Mouse (Mus musculus): ENCODE results near the gene Mon2.
"Not testable (repeated sequence)": the region's sequence is repeated elsewhere in the genome, so short reads cannot be mapped to it uniquely, and the experiment has no call there.

Mon2 gene

DNA sequence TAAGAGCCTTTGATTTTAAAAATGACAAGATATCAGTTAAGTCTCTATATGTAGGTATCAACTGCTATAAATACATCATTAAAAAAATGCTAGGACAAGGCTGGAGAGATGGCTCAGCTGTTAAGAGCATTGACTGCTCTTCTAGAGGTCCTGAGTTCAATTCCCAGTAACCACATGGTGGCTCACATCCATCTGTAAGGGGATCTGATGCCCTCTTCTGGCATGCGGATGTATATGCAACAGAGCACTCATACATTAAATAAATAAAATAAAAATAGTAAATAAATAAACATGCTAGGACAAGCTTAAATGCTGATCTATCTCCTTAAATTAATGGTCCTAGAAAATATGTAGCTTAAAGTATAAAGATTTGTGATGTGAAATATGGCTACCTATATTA is 19.2 kb downstream of the Mon2 start:
- DNase-seq (ENCODE audit: low spot score), result no peak

DNA sequence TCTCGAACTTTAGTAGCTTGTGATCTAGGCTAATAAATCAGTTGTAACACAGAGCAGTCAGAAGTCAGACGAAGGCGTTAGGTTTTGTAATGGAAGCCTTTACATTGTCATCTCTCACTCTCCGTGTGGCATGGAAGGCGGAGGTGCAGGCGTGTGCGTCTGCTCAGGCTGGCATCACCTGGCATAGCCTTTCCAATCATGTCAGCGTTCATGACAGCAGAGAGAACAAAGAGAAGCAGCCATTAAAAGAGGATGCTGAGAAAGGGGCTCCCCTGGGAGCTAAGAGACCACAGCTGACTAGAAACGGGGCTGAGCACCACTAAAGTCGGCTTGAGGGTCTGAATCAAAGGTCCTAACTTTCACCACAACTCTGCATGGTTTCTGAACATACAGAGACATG is 19.8 kb downstream of the Mon2 start:
- DNase-seq (ENCODE audit: low spot score), result no peak

DNA sequence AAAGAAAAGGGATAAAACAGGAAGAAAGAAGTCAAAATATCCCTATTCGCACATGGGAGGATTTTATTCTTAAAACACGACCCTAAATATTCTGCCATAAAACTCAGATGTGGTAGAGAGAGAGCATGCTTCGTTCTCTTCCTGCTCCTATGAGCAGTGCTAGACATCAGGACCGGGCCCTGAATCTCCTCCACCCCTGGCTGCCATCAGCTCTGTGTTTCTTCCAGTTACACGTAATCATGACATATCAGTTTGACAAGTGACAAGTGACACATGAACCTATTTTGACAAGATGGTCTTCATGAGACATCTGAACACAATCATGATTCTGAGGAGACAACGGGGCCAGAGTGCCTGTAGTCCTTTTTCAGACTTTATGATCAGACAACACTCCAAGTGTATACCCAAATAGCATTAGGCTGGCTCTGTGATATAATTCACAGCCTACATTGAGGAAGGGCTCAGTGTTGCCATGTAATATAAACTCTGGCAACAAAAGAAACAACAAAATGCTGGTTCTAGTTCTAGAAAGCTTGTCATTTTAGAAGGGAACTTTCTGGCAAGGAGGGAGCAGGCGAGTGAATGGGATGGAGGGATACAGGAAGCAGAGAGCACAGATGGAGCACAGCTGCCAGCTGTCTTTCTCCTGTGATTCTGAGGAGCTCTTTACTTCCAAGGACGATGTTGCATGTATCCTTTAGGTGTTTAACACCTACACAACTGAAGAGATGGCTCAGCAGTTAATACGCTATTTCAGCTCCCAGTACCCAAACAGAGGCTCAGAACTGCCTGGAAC is 20.9 kb downstream of the Mon2 start:
- no peak for DNase-seq (ENCODE audit: low spot score)

DNA sequence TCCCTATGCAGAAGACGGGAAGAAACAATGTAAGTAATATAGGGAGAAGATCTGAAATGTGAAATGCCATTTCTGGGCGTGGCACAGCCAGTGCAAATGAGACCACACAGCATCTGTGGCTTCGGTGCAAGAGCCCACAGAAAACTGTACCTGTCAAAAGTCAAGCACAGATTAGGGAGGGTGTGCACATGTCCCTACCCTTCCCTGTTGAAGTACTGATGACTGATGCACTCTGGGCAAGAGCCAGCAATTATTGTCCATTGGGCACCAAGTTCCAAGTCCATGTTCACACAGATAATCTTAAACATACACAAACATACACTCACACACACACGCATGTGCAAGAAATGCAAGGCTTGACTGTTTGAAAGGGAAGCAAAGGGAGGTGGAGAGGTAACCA is 22.7 kb downstream of the Mon2 start:
- DNase-seq (ENCODE audit: low spot score), result no peak

DNA sequence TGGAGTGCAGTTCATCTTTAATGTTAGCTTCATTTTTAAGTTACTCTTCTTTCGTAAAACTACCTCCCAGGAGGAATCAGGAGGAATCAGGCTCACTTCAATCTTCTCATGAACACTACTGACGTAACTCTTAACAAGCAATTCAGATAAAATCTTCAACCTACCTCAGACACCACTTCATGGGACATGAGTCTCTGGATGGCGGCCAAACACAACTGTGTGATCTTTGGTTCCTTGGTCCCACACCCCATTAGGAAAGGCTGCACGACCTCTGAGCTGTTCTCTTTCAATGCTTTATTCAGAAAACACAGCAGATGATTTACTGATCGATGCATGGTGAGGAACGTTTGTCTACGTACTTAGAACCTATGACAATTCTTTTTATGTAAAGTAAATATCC is 24.3 kb downstream of the Mon2 start:
- DNase-seq (ENCODE audit: low spot score), result no peak

DNA sequence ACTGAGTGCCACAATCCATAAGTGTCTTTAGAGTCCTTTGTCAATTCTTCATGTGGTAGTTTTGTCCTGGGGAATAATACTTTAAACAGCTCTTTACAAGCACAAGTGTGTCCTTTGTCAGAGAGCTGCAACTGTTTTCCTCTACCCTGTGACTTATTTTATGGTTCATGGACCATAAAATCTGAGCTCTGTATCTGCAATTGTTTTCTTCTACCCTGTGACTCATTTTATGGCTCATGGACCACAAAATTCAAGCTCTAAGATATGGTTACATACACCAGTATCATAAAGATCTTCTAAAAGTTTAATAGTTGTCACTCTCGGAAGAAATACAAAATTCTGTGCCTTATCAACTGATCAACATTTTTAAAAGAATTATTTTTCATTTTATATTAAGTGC is 27.6 kb downstream of the Mon2 start:
- no peak for DNase-seq (ENCODE audit: low spot score)

DNA sequence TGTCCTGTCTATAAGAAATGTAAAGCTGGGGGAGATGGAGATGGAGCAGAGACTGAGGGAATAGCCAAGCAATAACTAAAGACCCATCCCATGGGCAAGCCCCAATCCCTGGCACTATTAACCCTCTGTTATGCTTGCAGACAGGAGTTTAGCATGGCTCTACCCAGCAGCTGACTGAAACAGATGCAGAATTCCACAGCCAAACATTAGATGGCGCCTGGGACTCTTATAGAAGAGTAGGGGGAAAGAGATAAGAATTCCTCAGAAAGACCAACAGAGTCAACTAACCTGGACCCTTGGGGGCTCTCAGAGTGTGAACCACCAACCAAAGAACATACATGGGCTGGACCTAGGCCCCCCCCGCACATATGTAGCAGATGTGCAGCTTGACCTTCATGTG is 36.4 kb downstream of the Mon2 start:
- no peak for DNase-seq (ENCODE audit: low spot score)

DNA sequence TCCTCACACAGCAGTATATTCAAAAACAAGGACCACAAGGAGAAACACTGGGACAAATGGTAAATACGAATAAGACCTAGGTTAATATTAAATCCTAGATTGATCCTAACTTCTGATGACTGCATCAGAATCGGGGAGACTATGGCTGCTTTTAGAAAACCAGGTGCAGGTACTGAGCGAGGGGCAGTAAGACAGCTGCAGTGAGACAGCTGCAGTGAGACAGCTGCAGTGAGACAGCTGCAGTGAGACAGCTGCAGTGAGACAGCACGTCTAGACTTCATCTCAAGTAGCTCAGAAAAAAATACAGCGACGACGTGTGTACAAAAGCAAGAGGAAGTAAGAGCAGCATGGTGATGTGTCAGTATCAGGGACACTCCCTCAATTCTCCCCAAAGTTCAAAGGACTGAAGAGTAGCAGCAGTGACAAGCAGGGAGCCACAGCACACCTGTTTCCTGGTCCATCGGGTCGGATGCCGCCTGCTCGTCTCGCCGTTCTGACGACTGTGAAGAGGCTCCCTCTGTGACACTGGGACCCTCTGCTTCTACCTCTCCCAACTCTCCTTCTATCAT is 44.1 kb downstream of the Mon2 start:
- DNase-seq (ENCODE audit: low spot score), result no peak

DNA sequence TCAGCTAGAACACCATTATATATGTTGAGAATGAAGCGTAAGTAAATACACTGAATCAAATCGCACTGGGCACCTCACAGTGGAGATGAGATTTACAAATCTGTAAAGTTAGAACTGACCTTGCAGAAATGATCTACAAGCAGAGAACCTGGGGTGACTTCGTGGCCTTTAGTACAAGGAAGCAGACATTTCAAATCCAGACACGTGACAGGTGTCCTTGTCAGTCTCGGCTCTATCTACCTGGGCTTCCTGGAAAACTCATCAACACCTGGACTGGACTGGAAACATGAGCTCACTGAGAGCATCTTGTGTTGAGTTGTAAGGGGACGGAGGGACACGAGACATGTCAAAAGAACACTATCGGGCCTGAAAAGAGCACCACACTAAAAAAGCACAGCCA is 44.9 kb downstream of the Mon2 start:
- DNase-seq (ENCODE audit: low spot score), result no peak

DNA sequence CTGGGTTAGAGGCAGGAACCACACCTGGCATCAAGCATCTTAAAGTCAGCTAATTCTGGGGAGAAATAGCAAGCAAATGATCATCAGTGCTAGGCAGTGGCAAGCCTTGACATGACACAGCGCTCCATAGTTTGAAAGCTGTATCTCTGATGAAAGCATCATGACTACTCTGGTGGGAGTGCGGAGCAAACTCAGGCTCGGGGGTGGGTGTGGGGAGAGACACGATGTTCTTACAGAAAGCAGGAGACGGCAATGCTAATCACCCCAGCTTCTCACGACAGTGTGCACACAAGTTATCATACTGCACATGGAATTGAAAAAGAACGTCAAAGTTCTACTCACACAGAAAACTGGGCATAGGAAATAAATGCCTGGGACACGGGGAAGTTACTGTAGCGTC is 45.7 kb downstream of the Mon2 start:
- no peak for DNase-seq (ENCODE audit: low spot score)

DNA sequence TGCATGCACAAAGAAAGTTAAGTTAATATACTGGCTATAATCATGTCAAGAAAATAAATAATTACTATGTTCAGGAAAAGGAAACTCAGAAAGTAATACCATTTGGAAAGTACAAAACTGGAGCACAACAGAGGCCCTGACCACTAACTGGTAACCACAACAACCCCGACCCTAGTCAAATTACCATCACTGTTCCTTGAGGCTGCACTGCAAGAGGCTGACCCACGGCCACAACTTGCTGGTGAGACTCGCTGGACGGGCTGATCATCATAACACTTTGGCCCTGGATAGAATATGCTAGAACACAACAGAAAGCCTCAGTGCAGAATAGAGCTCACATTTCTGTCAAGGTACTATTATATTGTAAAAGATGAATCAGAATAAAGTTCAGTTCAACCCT is 47.4 kb downstream of the Mon2 start:
- no peak for DNase-seq (ENCODE audit: low spot score)

DNA sequence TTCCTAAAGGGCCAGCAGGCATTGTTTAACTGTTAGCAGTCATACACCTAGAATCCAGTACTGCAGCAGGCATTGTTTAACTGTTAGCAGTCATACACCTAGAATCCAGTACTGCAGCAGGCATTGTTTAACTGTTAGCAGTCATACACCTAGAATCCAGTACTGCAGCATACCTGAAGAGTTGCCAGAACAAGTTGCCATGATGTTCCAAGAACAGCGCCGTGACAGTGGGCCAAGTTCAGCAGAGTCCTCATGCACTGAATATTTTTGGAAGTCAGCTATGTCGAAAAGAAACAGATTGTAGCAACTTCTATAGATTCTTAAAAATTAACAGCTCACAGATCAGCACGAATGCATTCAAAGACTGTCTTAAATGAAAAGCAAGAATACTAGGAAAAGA is 49.6 kb downstream of the Mon2 start:
- DNase-seq (ENCODE audit: low spot score), result not testable (repeated sequence)

DNA sequence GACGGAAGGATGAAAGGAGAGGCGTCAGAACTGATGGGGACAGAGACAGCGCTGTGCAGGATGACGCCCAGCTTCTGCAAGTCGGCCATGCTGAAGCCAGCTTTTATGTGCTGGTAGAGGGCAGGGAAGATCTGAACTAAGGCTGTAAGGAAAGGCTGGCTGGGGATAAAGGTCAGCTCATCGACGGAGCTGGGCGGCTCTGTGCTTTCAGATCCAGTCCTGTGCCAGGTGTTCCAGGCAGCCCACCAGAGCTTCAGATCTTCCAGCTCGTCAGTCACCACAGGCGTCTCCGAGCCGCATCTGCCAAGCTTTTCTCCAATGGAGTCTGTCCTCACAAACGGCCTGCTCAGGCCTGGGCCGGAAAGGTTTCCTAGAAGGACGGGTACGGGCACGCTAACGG is 62.9 kb downstream of the Mon2 start:
- DNase-seq (ENCODE audit: low spot score), result no peak

DNA sequence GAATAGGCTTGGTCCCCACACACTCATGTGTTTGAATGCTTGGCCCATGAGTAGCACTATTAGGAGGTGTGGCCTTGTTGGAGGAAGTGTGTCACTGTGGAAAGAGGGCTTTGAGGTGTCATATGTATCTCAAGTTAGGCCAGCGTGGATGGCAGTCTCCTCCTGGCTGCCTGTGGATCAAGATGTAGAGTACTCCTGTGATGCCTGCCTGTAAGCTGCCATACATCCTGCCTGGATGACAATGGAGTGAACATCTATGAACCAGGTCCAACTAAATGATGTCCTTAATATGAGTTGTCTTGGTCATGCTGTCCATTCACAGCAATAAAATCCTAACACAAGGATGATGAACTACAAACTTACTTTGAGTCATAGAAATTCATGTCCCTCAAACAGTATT is 64.9 kb downstream of the Mon2 start:
- DNase-seq (ENCODE audit: low spot score), result no peak

DNA sequence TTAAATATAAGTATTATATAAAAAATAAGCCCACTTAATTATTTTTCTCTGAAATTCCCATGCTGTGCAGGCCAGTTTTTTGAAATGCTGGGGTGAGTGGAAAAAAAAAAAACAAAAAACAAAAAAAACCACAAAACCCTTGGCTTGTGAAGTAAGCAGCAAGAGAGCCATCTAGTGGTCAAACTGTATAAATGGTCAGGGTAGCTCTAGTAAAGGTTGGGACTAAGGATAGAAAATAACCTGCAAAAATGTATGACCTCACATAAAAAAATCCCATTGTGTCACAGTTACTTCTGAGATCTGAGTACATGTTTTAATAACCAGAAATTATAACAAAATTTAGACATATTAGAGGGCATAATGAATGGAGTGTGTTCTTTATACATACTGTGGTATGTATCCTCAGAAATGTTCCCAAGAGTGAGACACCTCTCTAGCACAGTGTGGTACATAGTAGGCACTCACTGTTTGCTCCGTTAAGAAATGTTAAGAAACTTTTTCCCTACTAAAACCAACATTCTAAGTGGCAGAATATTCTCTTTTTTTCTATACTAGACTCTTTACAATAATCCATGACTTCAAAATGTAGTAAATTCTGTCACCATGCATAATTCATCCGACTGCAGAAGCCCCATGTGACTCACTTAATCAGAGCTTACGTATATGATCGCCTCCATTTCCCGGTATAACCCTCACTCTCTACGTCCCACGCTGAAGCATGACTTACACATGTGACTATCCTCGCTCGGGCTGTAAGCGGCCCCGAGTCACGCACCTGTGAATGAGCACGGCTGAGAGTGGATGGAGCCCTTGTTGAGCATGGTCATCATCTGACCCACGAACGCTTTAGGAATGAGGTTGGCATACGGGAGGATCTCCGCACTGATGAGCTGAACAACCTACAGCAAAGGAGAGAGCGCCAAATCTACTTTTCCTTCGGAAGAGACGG is 70.8 kb downstream of the Mon2 start:
- no peak for DNase-seq (ENCODE audit: low spot score)

DNA sequence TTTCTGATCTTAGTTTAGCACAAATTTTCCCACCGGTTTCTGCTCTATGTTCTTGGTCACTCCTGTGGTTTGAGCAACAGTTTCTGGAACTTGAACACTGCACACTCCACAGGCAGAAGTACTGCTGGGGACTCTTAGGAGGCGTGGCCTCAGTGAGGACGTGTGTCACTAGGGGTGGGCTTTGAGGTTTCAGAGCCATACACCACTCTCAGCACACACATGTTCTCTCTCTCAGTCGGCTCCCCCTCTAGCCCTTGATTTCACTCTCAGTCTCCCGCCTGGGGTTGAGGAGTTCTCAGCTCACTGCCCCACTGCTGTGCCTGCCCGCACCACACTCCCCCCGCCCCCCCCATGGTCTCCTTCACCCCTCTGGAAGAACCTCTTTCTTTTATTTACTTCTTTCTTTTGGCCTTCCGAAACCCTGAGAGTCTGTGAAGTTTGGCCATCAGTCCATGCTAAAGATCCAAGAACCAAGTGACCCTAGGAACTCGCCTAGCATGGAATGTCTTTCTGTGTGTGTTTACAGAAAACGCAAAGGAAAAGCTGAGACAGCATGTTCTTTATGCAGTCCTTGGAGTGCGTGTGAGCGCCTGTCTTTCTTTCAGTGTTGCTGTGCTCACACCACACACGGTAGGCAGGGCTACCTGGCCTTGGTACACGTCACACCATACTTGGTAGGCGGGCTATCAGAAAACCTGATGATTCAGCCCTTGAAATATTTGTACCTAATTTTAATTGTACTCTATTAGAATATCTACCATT is 71.6 kb downstream of the Mon2 start:
- no peak for DNase-seq (ENCODE audit: low spot score)

DNA sequence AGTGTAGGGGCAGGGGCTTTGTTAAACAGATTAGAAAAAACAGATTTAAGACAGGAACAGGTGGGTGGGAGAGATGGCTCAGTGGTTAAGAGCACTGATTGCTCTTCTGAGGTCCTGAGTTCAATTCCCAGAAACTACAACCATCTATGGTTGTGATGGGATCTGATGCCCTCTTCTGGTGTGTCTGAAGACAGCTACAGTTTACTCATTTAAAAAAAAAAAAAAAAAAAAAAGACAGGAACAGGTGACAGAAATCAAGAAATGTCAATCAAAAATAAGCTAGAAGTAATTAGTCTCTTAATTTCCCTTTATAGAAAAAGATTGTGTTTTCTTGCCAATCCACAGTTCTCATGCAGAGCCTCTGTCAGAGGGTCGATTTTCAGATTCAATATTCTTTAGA is 74.3 kb downstream of the Mon2 start:
- DNase-seq (ENCODE audit: low spot score), result no peak

DNA sequence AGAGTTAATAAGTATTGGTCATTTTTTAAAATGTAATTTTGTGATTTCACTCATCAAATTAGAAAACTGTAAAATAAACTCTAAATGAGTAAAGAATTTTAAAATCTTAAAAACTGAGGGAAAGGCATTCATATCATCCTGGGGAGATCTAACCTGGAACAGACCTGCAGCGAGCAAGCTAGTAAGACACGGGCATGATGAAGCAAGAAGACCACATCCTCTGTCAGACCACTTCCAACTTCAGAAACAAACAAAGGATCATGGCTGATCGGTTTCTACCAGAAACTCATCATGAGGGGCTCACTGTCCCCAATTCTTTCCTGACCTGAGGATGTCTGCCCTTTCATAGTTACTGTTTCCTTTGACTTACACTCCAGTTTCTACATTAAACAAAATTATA is 74.9 kb downstream of the Mon2 start:
- DNase-seq (ENCODE audit: low spot score), result no peak

DNA sequence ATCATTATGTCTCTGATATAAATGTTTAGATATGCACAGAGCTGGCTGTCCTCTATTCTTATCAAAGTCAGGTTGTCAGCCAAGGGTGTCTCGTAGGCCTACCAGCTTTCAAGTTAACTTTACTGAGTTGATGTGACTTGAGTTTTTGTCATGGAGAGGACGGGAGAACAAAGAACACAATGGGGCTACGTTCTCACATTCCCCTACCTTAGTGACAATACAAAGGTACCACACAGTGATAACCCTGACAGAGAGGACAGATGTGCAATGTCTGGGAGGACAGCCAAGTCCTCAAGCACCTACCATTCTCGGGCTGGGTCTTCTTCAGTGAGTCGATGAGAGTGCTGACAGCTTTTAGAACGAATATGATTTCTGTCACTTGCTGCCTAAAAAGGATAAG is 76.9 kb downstream of the Mon2 start:
- no peak for DNase-seq (ENCODE audit: low spot score)

DNA sequence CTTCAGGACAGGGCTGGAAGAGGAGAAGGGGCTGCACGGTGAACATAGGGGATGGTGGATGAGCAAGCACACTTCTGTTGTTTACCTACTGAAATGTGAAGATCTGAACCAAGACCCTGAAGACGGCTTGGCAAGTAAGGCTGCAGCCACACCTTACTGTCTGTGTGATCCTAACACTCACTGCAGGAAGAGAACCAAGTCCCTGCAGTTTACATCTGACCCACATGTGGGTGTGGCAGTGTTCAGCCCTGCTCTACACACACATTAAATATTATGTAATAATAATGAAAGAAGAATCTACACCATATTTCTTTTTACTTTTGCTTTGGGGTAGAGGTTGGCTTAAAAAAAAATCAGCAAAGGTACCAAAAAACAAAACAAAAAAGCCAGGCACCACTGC is 78.5 kb downstream of the Mon2 start:
- DNase-seq (ENCODE audit: low spot score), result no peak

DNA sequence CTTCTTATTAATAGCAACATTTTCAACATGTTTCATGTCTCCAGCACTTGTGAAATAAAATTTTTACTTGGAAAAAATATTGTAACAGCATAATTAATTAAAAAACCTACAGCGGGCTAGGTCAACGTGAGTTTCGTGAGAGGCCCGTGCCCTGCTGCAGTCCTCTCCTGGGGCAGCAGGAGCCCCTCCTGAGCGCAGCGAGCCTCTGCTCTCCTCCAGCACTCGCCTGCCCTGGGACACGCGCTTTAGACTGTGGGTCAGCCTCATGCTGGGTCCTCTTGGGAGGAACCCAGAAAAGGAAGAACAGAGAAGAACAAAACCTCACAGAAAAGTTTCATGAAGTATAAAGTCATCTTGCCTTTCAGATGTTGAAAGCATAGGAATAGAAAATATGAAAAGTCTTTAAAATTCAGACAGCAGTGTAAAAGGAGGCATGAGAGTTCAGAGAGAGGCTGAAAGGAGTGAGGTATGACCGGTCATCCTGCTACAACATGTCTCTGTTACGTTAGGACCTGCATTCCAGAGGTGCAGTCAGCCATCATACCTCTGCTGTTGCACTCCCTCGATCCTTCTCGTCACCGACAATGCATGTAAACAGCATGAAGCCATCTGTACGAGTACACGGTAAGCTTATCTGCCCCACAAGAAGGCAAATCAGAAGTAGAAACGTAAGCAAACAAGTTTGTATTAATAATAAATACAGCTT is 81.8 kb downstream of the Mon2 start:
- DNase-seq (ENCODE audit: low spot score), result no peak

DNA sequence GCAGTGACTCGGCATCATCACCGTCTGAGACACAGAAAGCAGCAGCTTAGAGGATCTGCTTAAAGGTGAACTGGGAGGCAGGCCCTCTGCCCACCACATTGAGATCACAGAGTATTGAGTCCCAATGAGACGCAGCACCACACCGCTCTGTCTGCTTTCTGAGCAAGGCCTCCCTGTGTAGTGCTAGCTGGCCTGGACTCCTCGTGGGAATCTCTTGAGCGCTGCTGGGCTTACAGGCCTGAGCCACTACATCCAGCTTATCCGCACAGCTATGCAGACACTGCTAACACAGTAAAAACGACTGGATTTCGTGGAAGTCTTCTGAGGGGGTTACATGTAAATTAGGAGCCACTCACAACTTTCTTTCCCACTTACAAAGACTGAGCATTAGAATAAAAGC is 84.7 kb downstream of the Mon2 start:
- no peak for DNase-seq (ENCODE audit: low spot score)
